Mouse (Mus musculus): ENCODE measurements around the gene Slc6a6. TPM values are rescaled to one million over a fixed set of nuclear protein-coding genes. Genes with fewer than 3 reads are reported as not detected.

Gene Slc6a6
- total RNA-seq, 2 experiments from 2014 or later, result 52.1 to 57.8 TPM

- DNase-seq, result no peak
These were observed 95.4 kb downstream of the Slc6a6 start for GRCm38 (mm10) chr6:91779206-91779605.

GRCm38 (mm10) chr6:91785018-91785417 is 101.2 kb downstream of the Slc6a6 start:
- DNase-seq, result peak; percentile 77

GRCm38 (mm10) chr6:91788311-91788798 is 104.5 kb downstream of the Slc6a6 start:
- no peak for DNase-seq

- DNase-seq, result no peak
These were observed 111.8 kb downstream of the Slc6a6 start for GRCm38 (mm10) chr6:91795640-91796039.

- DNase-seq, result no peak
These were observed 112.2 kb downstream of the Slc6a6 start for GRCm38 (mm10) chr6:91796064-91796463.

GRCm38 (mm10) chr6:91796736-91797135 is 112.9 kb downstream of the Slc6a6 start:
- no peak for DNase-seq

- DNase-seq, result no peak
These were observed 114.6 kb downstream of the Slc6a6 start for GRCm38 (mm10) chr6:91798496-91798895.

- no peak for DNase-seq
These were observed 120.3 kb downstream of the Slc6a6 start for GRCm38 (mm10) chr6:91804177-91804576.

- no peak for DNase-seq
These were observed 123.3 kb downstream of the Slc6a6 start for GRCm38 (mm10) chr6:91807169-91807568.

- DNase-seq, result no peak
These were observed 124.2 kb downstream of the Slc6a6 start for GRCm38 (mm10) chr6:91808022-91808421.

Other genes starting within 250 kb of the Slc6a6 start
- 1 to 10 TPM; 8.6 to 8.7 TPM for gene Chchd4, start 210.5 kb upstream of the Slc6a6 start, total RNA-seq (2021)
- 10 to 100 TPM; 22.7 to 39.4 TPM for gene Tmem43, start 210.3 kb upstream of the Slc6a6 start, total RNA-seq (2021)
- gene Xpc, start 168.2 kb upstream of the Slc6a6 start, total RNA-seq (2021), result 1 to 10 TPM; 6.4 to 6.9 TPM
- gene Lsm3, start 168.1 kb upstream of the Slc6a6 start, total RNA-seq (2021), result 10 to 100 TPM; 35.6 to 36.4 TPM
- 1 to 10 TPM; 3.9 to 5.3 TPM for gene Grip2, start 143.2 kb downstream of the Slc6a6 start, total RNA-seq (2021)
- gene Ccdc174, start 194.0 kb downstream of the Slc6a6 start, total RNA-seq (2021), result 1 to 10 TPM; 7.7 to 8.4 TPM
- gene 4930590J08Rik, start 218.8 kb downstream of the Slc6a6 start, total RNA-seq (2021), result 1 to 10 TPM in 1 of 2 experiments, under 1 TPM in 1; 0.51 to 1.1 TPM